Mouse (Mus musculus): ENCODE measurements around the gene Cbx5. TPM values are rescaled to one million over a fixed set of nuclear protein-coding genes. Genes with fewer than 3 reads are reported as not detected.

Gene Cbx5
- polyA plus RNA-seq, 1 experiment from 2014 or later: 143 TPM

DNA sequence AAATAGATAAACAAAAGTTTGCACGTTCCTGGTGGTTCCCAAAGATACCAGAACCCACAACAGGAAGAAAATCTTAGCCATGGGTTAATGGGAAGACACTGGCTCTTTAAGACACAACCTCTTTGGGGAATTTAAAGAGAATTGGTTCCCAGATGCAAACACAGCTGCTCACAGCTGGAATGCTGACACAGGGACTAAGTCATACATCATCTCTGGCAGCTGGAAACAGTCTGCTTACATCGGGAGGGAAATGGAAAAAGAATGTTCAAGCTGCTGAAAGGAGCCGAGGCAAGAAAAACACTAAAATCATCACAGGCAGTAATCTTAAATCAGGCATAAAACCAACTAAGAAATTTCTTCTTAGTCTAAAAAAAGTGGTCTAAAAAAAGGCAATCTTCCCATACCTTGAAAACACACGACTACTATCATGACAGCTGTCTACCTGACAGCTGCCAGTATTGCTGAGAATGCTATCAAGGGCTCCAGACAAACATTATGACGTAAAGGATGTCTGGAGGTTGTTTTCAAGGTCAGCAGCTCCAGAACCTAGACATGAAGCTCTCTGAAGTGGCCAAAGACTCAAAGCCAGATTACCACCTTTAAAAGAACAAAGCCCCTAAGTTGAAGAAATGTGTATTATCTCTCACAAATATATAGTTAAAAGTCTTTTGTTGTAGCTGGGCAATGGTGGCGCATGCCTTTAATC lies 37.4 kb downstream of the Cbx5 start:
- no peak for ATAC-seq (ENCODE audit: low read depth)
- Histone ChIP-seq H3K27me3 (ENCODE audit: control insufficient read depth, insufficient read depth, low read length) (no peaks in the 10 kb centered on the region), H3K36me3 (ENCODE audit: control insufficient read depth, insufficient read depth, low read length) (peaks cover 38% of the 10 kb centered on the region), H3K9ac (replicated peaks; ENCODE audit: low read depth, low read length) (no peak overlapping the region), H3K9me3 (ENCODE audit: control insufficient read depth, low read length) (no peaks in the 10 kb centered on the region), H3K4me2 (ENCODE audit: low read depth, low read length) (no peak overlapping the region), H3K27ac (ENCODE audit: low read depth, low read length) (peak overlapping the region; percentile 52; the same call in 1 of the 2 replicates), H3K4me3 (ENCODE audit: low read depth, low read length) (no peak overlapping the region), H3K4me1 (ENCODE audit: control insufficient read depth, insufficient read depth, low read length) (peaks cover 4% of the 10 kb centered on the region; the same call in 1 of the 2 replicates)
- 47% methylated on average over 6 of the region's 6 CpGs for WGBS

- Histone ChIP-seq H3K4me1 (ENCODE audit: control insufficient read depth, insufficient read depth, low read length) (peaks cover 4% of the 10 kb centered on the region; the same call in 1 of the 2 replicates), H3K9me3 (ENCODE audit: control insufficient read depth, low read length) (no peaks in the 10 kb centered on the region), H3K36me3 (ENCODE audit: control insufficient read depth, insufficient read depth, low read length) (peaks cover 33% of the 10 kb centered on the region), H3K27me3 (ENCODE audit: control insufficient read depth, insufficient read depth, low read length) (no peaks in the 10 kb centered on the region), H3K4me3 (ENCODE audit: low read depth, low read length) (no peak overlapping the region), H3K27ac (ENCODE audit: low read depth, low read length) (no peak overlapping the region), H3K4me2 (ENCODE audit: low read depth, low read length) (no peak overlapping the region), H3K9ac (replicated peaks; ENCODE audit: low read depth, low read length) (no peak overlapping the region)
- WGBS: 85% methylated on average over 4 of the region's 4 CpGs
- ATAC-seq (ENCODE audit: low read depth): no peak
Measured at GRCm38 (mm10) chr15:103197785-103198184, 41.8 kb downstream of the Cbx5 start.

- Histone ChIP-seq H3K4me1 (ENCODE audit: control insufficient read depth, insufficient read depth, low read length) (no peaks in the 10 kb centered on the region), H3K27ac (ENCODE audit: low read depth, low read length) (no peak overlapping the region), H3K4me2 (ENCODE audit: low read depth, low read length) (no peak overlapping the region), H3K27me3 (ENCODE audit: control insufficient read depth, insufficient read depth, low read length) (no peaks in the 10 kb centered on the region), H3K4me3 (ENCODE audit: low read depth, low read length) (no peak overlapping the region), H3K9ac (replicated peaks; ENCODE audit: low read depth, low read length) (no peak overlapping the region), H3K9me3 (ENCODE audit: control insufficient read depth, low read length) (no peaks in the 10 kb centered on the region), H3K36me3 (ENCODE audit: control insufficient read depth, insufficient read depth, low read length) (peaks cover 38% of the 10 kb centered on the region)
- WGBS: 92% methylated on average over 1 of the region's 1 CpGs
- ATAC-seq (ENCODE audit: low read depth): no peak
Measured at GRCm38 (mm10) chr15:103196835-103197234, 42.8 kb downstream of the Cbx5 start.

DNA sequence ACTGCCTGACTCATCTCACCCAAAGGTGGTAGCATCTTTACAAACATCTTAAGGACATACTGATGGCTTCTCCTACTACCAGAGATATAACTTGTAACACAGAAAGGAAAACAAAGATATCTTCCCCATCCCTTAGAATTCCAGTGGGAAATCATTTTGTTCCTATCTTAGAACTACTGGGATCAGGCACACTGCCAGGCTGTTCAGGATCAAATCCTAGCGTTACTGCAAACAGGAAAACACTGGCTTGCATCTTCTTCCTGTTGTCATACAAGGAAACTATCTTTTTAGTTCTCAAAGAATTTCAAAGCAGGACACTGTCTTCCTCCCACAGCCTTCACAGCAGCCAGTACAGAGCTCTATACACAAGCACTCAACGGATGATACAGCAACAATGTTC lies 46.0 kb downstream of the Cbx5 start:
- no peak for ATAC-seq (ENCODE audit: low read depth)
- no peak overlapping the region for H3K27ac ChIP-seq (ENCODE audit: low read depth, low read length)
- no peak overlapping the region for H3K4me2 ChIP-seq (ENCODE audit: low read depth, low read length)
- WGBS: 80% methylated on average over 2 of the region's 2 CpGs
- H3K27me3 ChIP-seq (ENCODE audit: control insufficient read depth, insufficient read depth, low read length): no peaks in the 10 kb centered on the region
- H3K9ac ChIP-seq (replicated peaks; ENCODE audit: low read depth, low read length): no peak overlapping the region
- H3K36me3 ChIP-seq (ENCODE audit: control insufficient read depth, insufficient read depth, low read length): peaks cover 23% of the 10 kb centered on the region
- no peaks in the 10 kb centered on the region for H3K9me3 ChIP-seq (ENCODE audit: control insufficient read depth, low read length)
- no peak overlapping the region for H3K4me3 ChIP-seq (ENCODE audit: low read depth, low read length)
- 0 out of 2 replicates have a peak, but pooled peaks cover 7% of the 10 kb centered on the region for H3K4me1 ChIP-seq (ENCODE audit: control insufficient read depth, insufficient read depth, low read length)

GRCm38 (mm10) chr15:103190531-103191462 lies 48.8 kb downstream of the Cbx5 start:
- no peaks in the 10 kb centered on the region for H3K27me3 ChIP-seq (ENCODE audit: control insufficient read depth, insufficient read depth, low read length)
- no peak overlapping the region for H3K4me2 ChIP-seq (ENCODE audit: low read depth, low read length)
- 43% methylated on average over 10 of the region's 10 CpGs for WGBS
- 0 out of 2 replicates have a peak, but pooled peaks cover 7% of the 10 kb centered on the region for H3K4me1 ChIP-seq (ENCODE audit: control insufficient read depth, insufficient read depth, low read length)
- H3K4me3 ChIP-seq (ENCODE audit: low read depth, low read length): no peak overlapping the region
- peaks cover 10% of the 10 kb centered on the region for H3K36me3 ChIP-seq (ENCODE audit: control insufficient read depth, insufficient read depth, low read length)
- ATAC-seq (ENCODE audit: low read depth): peak; percentile 54; the same call in 1 of the 2 replicates
- H3K27ac ChIP-seq (ENCODE audit: low read depth, low read length): no peak overlapping the region
- H3K9me3 ChIP-seq (ENCODE audit: control insufficient read depth, low read length): no peaks in the 10 kb centered on the region
- no peak overlapping the region for H3K9ac ChIP-seq (replicated peaks; ENCODE audit: low read depth, low read length)

- WGBS: 64% methylated on average over 7 of the region's 7 CpGs
- H3K9me3 ChIP-seq (ENCODE audit: control insufficient read depth, low read length): no peaks in the 10 kb centered on the region
- H3K4me2 ChIP-seq (ENCODE audit: low read depth, low read length): no peak overlapping the region
- no peak overlapping the region for H3K4me3 ChIP-seq (ENCODE audit: low read depth, low read length)
- H3K4me1 ChIP-seq (ENCODE audit: control insufficient read depth, insufficient read depth, low read length): 0 out of 2 replicates have a peak, but pooled peaks cover 7% of the 10 kb centered on the region
- no peaks in the 10 kb centered on the region for H3K27me3 ChIP-seq (ENCODE audit: control insufficient read depth, insufficient read depth, low read length)
- no peak overlapping the region for H3K9ac ChIP-seq (replicated peaks; ENCODE audit: low read depth, low read length)
- no peak for ATAC-seq (ENCODE audit: low read depth)
- H3K27ac ChIP-seq (ENCODE audit: low read depth, low read length): no peak overlapping the region
- H3K36me3 ChIP-seq (ENCODE audit: control insufficient read depth, insufficient read depth, low read length): peaks cover 10% of the 10 kb centered on the region
Measured at GRCm38 (mm10) chr15:103190083-103190482, 49.5 kb downstream of the Cbx5 start.

DNA sequence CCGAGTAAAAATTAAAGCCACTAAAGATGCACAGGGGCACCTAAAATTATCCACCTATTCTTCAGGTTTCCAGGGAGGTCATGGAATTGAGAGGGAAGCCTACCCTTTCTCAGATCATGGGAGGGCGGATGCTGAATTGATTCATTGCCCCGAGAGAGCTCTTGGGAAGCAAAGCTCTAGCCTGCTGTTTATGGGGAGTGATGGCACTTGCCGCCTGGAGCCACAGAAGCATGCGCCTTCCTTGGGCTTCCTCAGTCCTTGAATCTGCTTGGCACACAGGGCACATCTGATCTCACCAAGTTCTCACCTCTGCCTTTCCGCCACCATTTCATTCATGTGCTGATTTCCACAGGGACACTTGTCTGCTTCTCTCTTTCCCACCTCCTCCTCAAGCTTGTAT lies 51.8 kb downstream of the Cbx5 start:
- ATAC-seq (ENCODE audit: low read depth): no peak
- no peak overlapping the region for H3K27ac ChIP-seq (ENCODE audit: low read depth, low read length)
- WGBS: 44% methylated on average over 6 of the region's 6 CpGs
- peaks cover 7% of the 10 kb centered on the region for H3K36me3 ChIP-seq (ENCODE audit: control insufficient read depth, insufficient read depth, low read length)
- peaks cover 18% of the 10 kb centered on the region for H3K4me1 ChIP-seq (ENCODE audit: control insufficient read depth, insufficient read depth, low read length)
- no peaks in the 10 kb centered on the region for H3K9me3 ChIP-seq (ENCODE audit: control insufficient read depth, low read length)
- no peak overlapping the region for H3K4me3 ChIP-seq (ENCODE audit: low read depth, low read length)
- no peak overlapping the region for H3K9ac ChIP-seq (replicated peaks; ENCODE audit: low read depth, low read length)
- H3K4me2 ChIP-seq (ENCODE audit: low read depth, low read length): no peak overlapping the region
- H3K27me3 ChIP-seq (ENCODE audit: control insufficient read depth, insufficient read depth, low read length): no peaks in the 10 kb centered on the region

GRCm38 (mm10) chr15:103185462-103186198 lies 54.0 kb downstream of the Cbx5 start:
- Histone ChIP-seq H3K4me1 (ENCODE audit: control insufficient read depth, insufficient read depth, low read length) (peaks cover 13% of the 10 kb centered on the region), H3K4me2 (ENCODE audit: low read depth, low read length) (no peak overlapping the region), H3K9me3 (ENCODE audit: control insufficient read depth, low read length) (no peaks in the 10 kb centered on the region), H3K36me3 (ENCODE audit: control insufficient read depth, insufficient read depth, low read length) (no peaks in the 10 kb centered on the region), H3K27me3 (ENCODE audit: control insufficient read depth, insufficient read depth, low read length) (no peaks in the 10 kb centered on the region), H3K9ac (replicated peaks; ENCODE audit: low read depth, low read length) (no peak overlapping the region), H3K4me3 (ENCODE audit: low read depth, low read length) (no peak overlapping the region), H3K27ac (ENCODE audit: low read depth, low read length) (no peak overlapping the region; the same call in 1 of the 2 replicates)
- 48% methylated on average over 19 of the region's 19 CpGs for WGBS
- peak; percentile 22; the same call in 1 of the 2 replicates for ATAC-seq (ENCODE audit: low read depth)
